Mouse (Mus musculus) spleen, adult 2 months (tissue): Measurements from ENCODE around the gene Rassf5. TPM values are rescaled to one million over a fixed set of nuclear protein-coding genes. Genes with fewer than 3 reads are reported as not detected.
A peak's percentile ranks its signal among the peaks of the same experiment; 100 is the strongest.

ENCODE experiments used
- DNase-seq, 2 experiments: peaks; one replicate each; pipeline versions ENCODE4 v3.0.0 to v3.0.0-alpha.2; 2012 to 2021; ENCODE audit warnings: low spot score in 2 of 2, low read depth in 1 of 2
- H3K27ac ChIP-seq: fragments of 200-500 bp; 2 replicates; pipeline ENCODE4 v1.5.1; 2012; ENCODE audit warnings: low read length, inconsistent platforms; ENCODE audit not compliant: insufficient read depth
- H3K27me3 ChIP-seq: fragments of 200-500 bp; 2 replicates; pipeline ENCODE4 v1.6.1; 2012; ENCODE audit warnings: mild to moderate bottlenecking, moderate library complexity, low read length, inconsistent platforms; ENCODE audit not compliant: control insufficient read depth, insufficient read depth
- H3K36me3 ChIP-seq: fragments of 200-500 bp; 2 replicates; pipeline ENCODE4 v1.6.1; 2012; ENCODE audit warnings: mild to moderate bottlenecking, low read length, inconsistent platforms; ENCODE audit not compliant: control insufficient read depth, insufficient read depth
- H3K4me1 ChIP-seq: fragments of 200-500 bp; 2 replicates; pipeline ENCODE4 v1.6.1; 2011; ENCODE audit warnings: inconsistent platforms; ENCODE audit not compliant: control insufficient read depth, insufficient read depth, insufficient read length
- H3K4me3 ChIP-seq: fragments of 200-500 bp; 2 replicates; pipeline ENCODE4 v1.5.1; 2011; ENCODE audit warnings: mild to moderate bottlenecking, inconsistent platforms; ENCODE audit not compliant: insufficient read depth, insufficient read length; ENCODE audit errors: extremely low read depth
- CTCF ChIP-seq: fragments of 200-500 bp; IDR thresholded peaks from 2 replicates; pipeline ENCODE4 v1.5.1; 2011; ENCODE audit warnings: mild to moderate bottlenecking, inconsistent platforms; ENCODE audit not compliant: insufficient read depth, insufficient read length, insufficient replicate concordance; ENCODE audit errors: extremely low read depth
- POLR2A ChIP-seq: fragments of 200-500 bp; IDR thresholded peaks from 2 replicates; pipeline ENCODE4 v1.6.1; 2011; ENCODE audit warnings: low read depth, low read length, inconsistent platforms
- WGBS: fragments of 180-500 bp; shearing (Covaris S2); methylation state at CpG from one replicate; pipeline ENCODE4 v1.1.7; 2018; 5-methylcytosine and 5-hydroxymethylcytosine counted together
- polyA plus RNA-seq: library from polyadenylated mRNA; depleted of rRNA; stranded (reverse); fragments of >200 nt; gene quantifications from 2 replicates; pipeline ENCODE4 v1.2.3, GENCODE M21; 2012; rRNA removed

The Rassf5 gene
- polyA plus RNA-seq, 1 experiment: 40.4 TPM

- no peaks in the 10 kb centered on the region for H3K27me3 ChIP-seq
- H3K4me1 ChIP-seq: peaks cover 10% of the 10 kb centered on the region
- no peaks in the 10 kb centered on the region for H3K36me3 ChIP-seq
- H3K4me3 ChIP-seq: no peak overlapping the region
- H3K27ac ChIP-seq: no peak overlapping the region
- no peak for DNase-seq
- WGBS: 22% methylated on average over 10 of the region's 10 CpGs
- TF ChIP-seq CTCF (no peak), POLR2A (no peak)
These were observed 109.0 kb downstream of the Rassf5 start for GRCm38 (mm10) chr1:131135960-131136629.

- Histone ChIP-seq H3K27ac (peak overlapping the region; percentile 37; the same call in 1 of the 2 replicates), H3K4me1 (peaks cover 9% of the 10 kb centered on the region), H3K27me3 (no peaks in the 10 kb centered on the region), H3K4me3 (no peak overlapping the region), H3K36me3 (no peaks in the 10 kb centered on the region)
- peak in 1 of 2 experiments; percentile 63 for DNase-seq
- TF ChIP-seq CTCF: no peak
- TF ChIP-seq POLR2A: no peak
- 23% methylated on average over 8 of the region's 8 CpGs for WGBS
These were observed 110.0 kb downstream of the Rassf5 start for GRCm38 (mm10) chr1:131134942-131135522.

- Histone ChIP-seq H3K4me1 (peaks cover 9% of the 10 kb centered on the region), H3K4me3 (no peak overlapping the region), H3K27ac (no peak overlapping the region), H3K36me3 (no peaks in the 10 kb centered on the region), H3K27me3 (no peaks in the 10 kb centered on the region)
- TF ChIP-seq CTCF (no peak), POLR2A (no peak)
- no peak for DNase-seq
- WGBS: 86% methylated on average over 6 of the region's 6 CpGs
These were observed 110.8 kb downstream of the Rassf5 start for GRCm38 (mm10) chr1:131134231-131134630.

Other genes with a start within 250 kb of the Rassf5 start
- 0.12 and 0.16 TPM in 2 replicates for gene Il10, start 225.4 kb downstream of the Rassf5 start, polyA plus RNA-seq
- gene Mapkapk2, start 147.4 kb downstream of the Rassf5 start, polyA plus RNA-seq: 55.3 and 72.5 TPM in 2 replicates
- gene Dyrk3, start 106.9 kb downstream of the Rassf5 start, polyA plus RNA-seq: 3.6 and 4.6 TPM in 2 replicates
- 17.4 and 19.6 TPM in 2 replicates for gene Eif2d, start 92.1 kb downstream of the Rassf5 start, polyA plus RNA-seq
- 42.8 and 51.0 TPM in 2 replicates for gene Ikbke, start 34.3 kb upstream of the Rassf5 start, polyA plus RNA-seq